Mouse (Mus musculus) limb, embryonic 12.5 days (tissue): ENCODE data around the gene Ckm. TPM values are rescaled to one million over a fixed set of nuclear protein-coding genes. Genes with fewer than 3 reads are reported as not detected.

Source experiments
- ATAC-seq: fragments of 200-750 bp; cut with Nextera tagmentation; 2 replicates; pipeline ENCODE4 v1.8.0; 2017; ENCODE audit warnings: low read depth, moderate TSS enrichment; ENCODE audit not compliant: insufficient number of reproducible peaks, insufficient read depth, low FRiP score, low TSS enrichment
- H3K27ac ChIP-seq: fragments of 300-500 bp; sonication (generic); 2 replicates; pipeline ENCODE4 v1.5.1; 2016; ENCODE audit warnings: mild to moderate bottlenecking, moderate library complexity
- H3K27me3 ChIP-seq: fragments of 300-500 bp; sonication (generic); 2 replicates; pipeline ENCODE4 v1.6.1; 2016; ENCODE audit warnings: mild to moderate bottlenecking, moderate library complexity
- H3K36me3 ChIP-seq: fragments of 300-500 bp; sonication (generic); 2 replicates; pipeline ENCODE4 v1.6.1; 2016; ENCODE audit warnings: mild to moderate bottlenecking, moderate library complexity
- H3K4me1 ChIP-seq: fragments of 300-500 bp; sonication (generic); replicated peaks from 2 replicates; pipeline ENCODE4 v1.6.1; 2016
- H3K4me2 ChIP-seq: fragments of 300-500 bp; sonication (generic); 2 replicates; pipeline ENCODE4 v1.6.1; 2016; ENCODE audit warnings: mild to moderate bottlenecking, moderate library complexity
- H3K4me3 ChIP-seq: fragments of 300-500 bp; sonication (generic); replicated peaks from 2 replicates; pipeline ENCODE4 v1.5.1; 2016; ENCODE audit warnings: mild to moderate bottlenecking
- H3K9ac ChIP-seq: fragments of 300-500 bp; sonication (generic); replicated peaks from 2 replicates; pipeline ENCODE4 v1.6.1; 2016; ENCODE audit warnings: mild to moderate bottlenecking, moderate library complexity
- H3K9me3 ChIP-seq: fragments of 300-500 bp; sonication (generic); 2 replicates; pipeline ENCODE4 v1.6.1; 2016; ENCODE audit warnings: mild to moderate bottlenecking, moderate library complexity
- WGBS: fragments of 180-500 bp; shearing (Covaris S2); methylation state at CpG from one replicate; pipeline ENCODE4 v1.1.7; 2016; 5-methylcytosine and 5-hydroxymethylcytosine counted together
- microRNA counts: library from miRNA; unstranded; fragments of <30 nt; microRNA quantifications from one replicate; lab custom pipeline; 2017
- microRNA-seq: library from miRNA; unstranded; fragments of <30 nt; microRNA quantifications from one replicate; pipeline ENCODE4, GENCODE M21; 2017
- polyA plus RNA-seq: library from polyadenylated mRNA; unstranded; fragments of >200 nt; fragmentation: Nextera tagmentation; extraction: Ambion mirVana; gene quantifications from 2 replicates; pipeline ENCODE4 v1.2.1, GENCODE M21; 2016

The Ckm gene
- polyA plus RNA-seq, 1 experiment from 2014 or later = 0.25 TPM

DNA sequence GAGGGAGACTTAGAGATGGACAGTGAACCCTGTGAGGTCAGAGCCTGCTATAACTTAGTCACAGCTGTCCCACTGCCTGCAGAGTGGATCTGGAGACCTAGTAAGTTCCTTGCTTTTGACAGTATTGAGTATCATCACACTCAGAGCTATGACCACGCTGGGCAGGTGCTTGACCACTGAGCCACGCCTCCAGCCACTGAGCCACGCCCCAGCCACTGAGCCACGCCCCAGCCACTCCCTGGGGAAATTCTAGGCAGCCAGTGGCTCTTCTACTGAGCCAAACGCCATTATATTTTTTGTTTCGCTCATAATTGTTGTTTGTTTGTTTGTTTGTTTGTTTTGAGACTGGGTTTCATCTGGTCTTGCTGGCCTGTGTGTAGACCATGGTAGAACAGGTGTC is 63.1 kb downstream of the Ckm start:
- Histone ChIP-seq H3K27ac (no peak overlapping the region), H3K4me1 (peaks cover 30% of the 10 kb centered on the region), H3K27me3 (peaks cover 58% of the 10 kb centered on the region), H3K9ac (no peak overlapping the region), H3K36me3 (no peaks in the 10 kb centered on the region), H3K4me3 (no peak overlapping the region), H3K9me3 (no peaks in the 10 kb centered on the region), H3K4me2 (no peak overlapping the region)
- WGBS = 39% methylated on average over 6 of the region's 6 CpGs
- no peak for ATAC-seq

DNA sequence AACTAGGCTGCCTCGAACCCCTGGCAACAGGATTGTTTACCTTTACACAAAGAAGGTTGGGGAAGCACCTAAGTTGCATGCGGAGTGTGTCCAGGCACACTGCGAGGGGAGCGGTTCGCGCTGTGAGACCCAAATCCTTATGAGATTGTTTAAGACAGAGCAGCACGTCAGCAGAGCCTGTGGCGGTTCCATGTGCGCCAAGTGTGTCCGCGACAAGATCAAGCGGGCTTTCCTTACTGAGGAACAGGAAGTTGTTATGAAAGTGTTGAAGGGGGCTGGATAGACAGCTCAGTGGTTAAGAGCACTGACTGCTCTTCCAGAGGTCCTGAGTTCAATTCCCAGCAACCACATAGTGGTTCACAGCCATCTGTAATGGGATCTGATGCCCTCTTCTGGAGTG is 63.7 kb downstream of the Ckm start:
- 63% methylated on average over 12 of the region's 12 CpGs for WGBS
- Histone ChIP-seq H3K9me3 (no peaks in the 10 kb centered on the region), H3K27me3 (peaks cover 65% of the 10 kb centered on the region)

DNA sequence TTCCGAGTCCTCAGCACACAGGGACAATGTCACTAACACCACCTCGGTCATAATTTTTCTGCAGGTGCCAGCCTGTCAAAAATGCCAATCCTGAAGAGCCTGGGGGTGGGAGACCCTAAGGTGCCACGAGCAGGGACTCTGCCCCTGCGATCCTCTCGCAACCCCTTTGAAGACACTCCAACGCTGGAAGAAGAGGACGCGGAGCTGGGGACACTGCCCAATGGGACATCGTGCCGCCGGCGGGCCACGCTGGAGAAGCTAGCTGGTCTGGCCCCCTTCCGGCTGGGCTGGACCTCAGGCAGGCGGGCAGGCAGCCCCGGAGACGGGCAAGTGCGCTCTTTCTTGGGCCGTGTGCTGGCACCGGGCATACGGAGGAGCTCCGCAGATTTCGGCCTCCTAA is 64.8 kb downstream of the Ckm start:
- peaks cover 15% of the 10 kb centered on the region for H3K4me1 ChIP-seq
- H3K4me3 ChIP-seq = peak overlapping the region; percentile 7; the same call in 1 of the 2 replicates
- H3K27me3 ChIP-seq = peaks cover 72% of the 10 kb centered on the region
- WGBS = 24% methylated on average over 23 of the region's 23 CpGs
- no peaks in the 10 kb centered on the region for H3K9me3 ChIP-seq
- H3K4me2 ChIP-seq = no peak overlapping the region
- H3K36me3 ChIP-seq = no peaks in the 10 kb centered on the region
- H3K27ac ChIP-seq = no peak overlapping the region
- H3K9ac ChIP-seq = no peak overlapping the region
- no peak for ATAC-seq

More for the DNA sequence above, 63.7 kb downstream of the Ckm start:
- H3K9ac ChIP-seq = no peak overlapping the region
- H3K36me3 ChIP-seq = no peaks in the 10 kb centered on the region
- H3K4me2 ChIP-seq = no peak overlapping the region
- H3K27ac ChIP-seq = no peak overlapping the region
- H3K4me1 ChIP-seq = peaks cover 24% of the 10 kb centered on the region
- H3K4me3 ChIP-seq = no peak overlapping the region
- no peak for ATAC-seq

- no peak overlapping the region for H3K9ac ChIP-seq
- H3K4me2 ChIP-seq = no peak overlapping the region
- H3K9me3 ChIP-seq = no peaks in the 10 kb centered on the region
- 13% methylated on average over 14 of the region's 14 CpGs for WGBS
- no peak for ATAC-seq
- peaks cover 77% of the 10 kb centered on the region for H3K27me3 ChIP-seq
- no peak overlapping the region for H3K27ac ChIP-seq
- peaks cover 6% of the 10 kb centered on the region for H3K4me1 ChIP-seq
- H3K36me3 ChIP-seq = no peaks in the 10 kb centered on the region
- no peak overlapping the region for H3K4me3 ChIP-seq
Measured at GRCm38 (mm10) chr7:19470308-19470707, 65.7 kb downstream of the Ckm start.

- Histone ChIP-seq H3K9me3 (no peaks in the 10 kb centered on the region), H3K9ac (no peak overlapping the region), H3K4me1 (peaks cover 3% of the 10 kb centered on the region; the same call in 1 of the 2 replicates), H3K27ac (no peak overlapping the region), H3K4me2 (no peak overlapping the region), H3K36me3 (no peaks in the 10 kb centered on the region), H3K4me3 (no peak overlapping the region), H3K27me3 (peaks cover 79% of the 10 kb centered on the region)
- 49% methylated on average over 4 of the region's 4 CpGs for WGBS
- ATAC-seq = no peak
Measured at GRCm38 (mm10) chr7:19472403-19472802, 67.8 kb downstream of the Ckm start.

MicroRNAs encoded within 50 kb of the gene (microRNA counts, 519-probe panel; counts per million panel counts)
- microRNA mmu-miR-343 (lab: Ali Mortazavi, UCI) = not detected

Small RNA genes lying within 50 kb of the gene (microRNA-seq; reads per million reads assigned to microRNA genes)
- gene Mir343 = not detected

Other genes starting within 250 kb of the Ckm start
- gene Gipr, start 238.6 kb upstream of the Ckm start, polyA plus RNA-seq = 0.18 and 0.36 TPM in 2 replicates
- gene Eml2, start 228.4 kb upstream of the Ckm start, polyA plus RNA-seq = 3.9 and 5.9 TPM in 2 replicates
- 4.4 and 5.7 TPM in 2 replicates for gene Gpr4, start 192.2 kb upstream of the Ckm start, polyA plus RNA-seq
- gene Opa3, start 176.4 kb upstream of the Ckm start, polyA plus RNA-seq = 38.7 and 39.5 TPM in 2 replicates
- gene Vasp, start 133.0 kb upstream of the Ckm start, polyA plus RNA-seq = 66.4 and 68.8 TPM in 2 replicates
- gene Ppm1n, start 124.7 kb upstream of the Ckm start, polyA plus RNA-seq = not detected in 2 replicates
- 12.4 and 12.8 TPM in 2 replicates for gene Rtn2, start 122.2 kb upstream of the Ckm start, polyA plus RNA-seq
- 0.18 and 0.20 TPM in 2 replicates for gene Fosb, start 94.7 kb upstream of the Ckm start, polyA plus RNA-seq
- gene Ercc1, start 60.0 kb upstream of the Ckm start, polyA plus RNA-seq = 92.3 and 105 TPM in 2 replicates
- gene Cd3eap, start 45.3 kb upstream of the Ckm start, polyA plus RNA-seq = 28.4 TPM in 2 replicates
- gene Ppp1r13l, start 45.0 kb upstream of the Ckm start, polyA plus RNA-seq = 7.1 and 9.3 TPM in 2 replicates
- gene Ercc2, start 22.8 kb upstream of the Ckm start, polyA plus RNA-seq = 22.9 and 23.8 TPM in 2 replicates
- 6.7 and 7.8 TPM in 2 replicates for gene Klc3, start 672 bp upstream of the Ckm start, polyA plus RNA-seq
- gene Mark4, start 54.0 kb downstream of the Ckm start, polyA plus RNA-seq = 13.5 and 13.6 TPM in 2 replicates
- 1.5 and 1.8 TPM in 2 replicates for gene Exoc3l2, start 58.6 kb downstream of the Ckm start, polyA plus RNA-seq
- 3.6 and 4.1 TPM in 2 replicates for gene Bloc1s3, start 103.6 kb downstream of the Ckm start, polyA plus RNA-seq
- 79.4 and 80.0 TPM in 2 replicates for gene Trappc6a, start 103.6 kb downstream of the Ckm start, polyA plus RNA-seq
- 0.14 TPM in 1 of 2 replicates, not detected in the other for gene Nkpd1, start 113.1 kb downstream of the Ckm start, polyA plus RNA-seq
- 33.2 and 39.7 TPM in 2 replicates for gene Ppp1r37, start 158.3 kb downstream of the Ckm start, polyA plus RNA-seq
- gene Zfp296, start 172.5 kb downstream of the Ckm start, polyA plus RNA-seq = 0.38 and 0.61 TPM in 2 replicates
- gene Gemin7, start 172.8 kb downstream of the Ckm start, polyA plus RNA-seq = 167 and 170 TPM in 2 replicates
- gene Clasrp, start 199.7 kb downstream of the Ckm start, polyA plus RNA-seq = 77.4 and 78.4 TPM in 2 replicates
- gene Relb, start 224.7 kb downstream of the Ckm start, polyA plus RNA-seq = 5.8 and 7.3 TPM in 2 replicates